Mouse (Mus musculus) liver, embryonic 14.5 days (tissue): ENCODE results near the gene Zfp384. TPM values are rescaled to one million over a fixed set of nuclear protein-coding genes. Genes with fewer than 3 reads are reported as not detected.

Source experiments
- ATAC-seq: fragments of 200-750 bp; cut with Nextera tagmentation; 2 replicates; pipeline ENCODE4 v1.8.0; 2017; ENCODE audit warnings: moderate number of reproducible peaks, mild to moderate bottlenecking, moderate library complexity; ENCODE audit not compliant: insufficient read depth
- DNase-seq, 3 experiments: peaks; one replicate each; pipeline ENCODE4 v3.0.0-alpha.2; 2012 to 2013; ENCODE audit warnings: low read depth in 3 of 3, low spot score in 3 of 3
- H3K27ac ChIP-seq: fragments of 300-500 bp; sonication (generic); 2 replicates; pipeline ENCODE4 v1.5.1; 2014; ENCODE audit warnings: moderate library complexity, mild to moderate bottlenecking, control low read depth, inconsistent platforms
- H3K27me3 ChIP-seq: fragments of 300-500 bp; sonication (generic); 2 replicates; pipeline ENCODE4 v1.6.1; 2014; ENCODE audit warnings: mild to moderate bottlenecking, low read length, moderate library complexity; ENCODE audit not compliant: control insufficient read depth, insufficient read depth
- H3K36me3 ChIP-seq: fragments of 300-500 bp; sonication (generic); replicated peaks from 2 replicates; pipeline ENCODE4 v1.6.1; 2014; ENCODE audit warnings: low read depth; ENCODE audit not compliant: control insufficient read depth, insufficient read depth
- H3K4me1 ChIP-seq, 2 experiments: fragments of 200-500 bp in 1 of 2; fragments of 300-500 bp in 1 of 2; sonication (generic) in 1 of 2; replicated peaks; 2 replicates each; pipeline ENCODE4 v1.6.1; 2012 to 2014; ENCODE audit warnings: antibody characterized with exemption in 1 of 2, inconsistent platforms in 1 of 2, low read length in 1 of 2; ENCODE audit not compliant: control insufficient read depth in 2 of 2, insufficient read depth in 2 of 2
- H3K4me2 ChIP-seq: fragments of 300-500 bp; sonication (generic); 2 replicates; pipeline ENCODE4 v1.6.1; 2014; ENCODE audit warnings: low read depth, mild to moderate bottlenecking, control low read depth, moderate library complexity
- H3K4me3 ChIP-seq, 2 experiments: fragments of 200-500 bp in 1 of 2; fragments of 300-500 bp in 1 of 2; sonication (generic) in 1 of 2; 2 replicates each; pipeline ENCODE4 v1.5.1; 2012 to 2014; ENCODE audit warnings: low read depth in 2 of 2, low read length in 2 of 2, mild to moderate bottlenecking in 2 of 2, control low read depth in 1 of 2, inconsistent platforms in 1 of 2, moderate library complexity in 1 of 2; ENCODE audit not compliant: insufficient read depth in 1 of 2
- H3K9ac ChIP-seq: fragments of 300-500 bp; sonication (generic); replicated peaks from 2 replicates; pipeline ENCODE4 v1.6.1; 2014; ENCODE audit warnings: mild to moderate bottlenecking, control low read depth, moderate library complexity
- H3K9me3 ChIP-seq: fragments of 300-500 bp; sonication (generic); 2 replicates; pipeline ENCODE4 v1.6.1; 2016; ENCODE audit warnings: low read length, mixed read lengths; ENCODE audit not compliant: control insufficient read depth
- CTCF ChIP-seq: IDR thresholded peaks from 2 replicates; pipeline ENCODE4 v1.5.1; 2016; ENCODE audit warnings: antibody characterized with exemption, low read depth, control low read depth
- EP300 ChIP-seq: IDR thresholded peaks from 2 replicates; pipeline ENCODE4 v1.6.1; 2016; ENCODE audit warnings: antibody characterized with exemption, low read depth
- WGBS: fragments of 180-500 bp; shearing (Covaris S2); extraction: QIAGEN DNeasy Blood & Tissue Kit; methylation state at CpG from one replicate; pipeline ENCODE4 v1.1.7; 2014; ENCODE audit not compliant: insufficient replicate concordance; 5-methylcytosine and 5-hydroxymethylcytosine counted together
- polyA plus RNA-seq, 2 experiments: library from polyadenylated mRNA; depleted of rRNA in 1 of 2; stranded (reverse) in 1 of 2; unstranded in 1 of 2; fragments of >200 nt; fragmentation: Nextera tagmentation in 1 of 2; extraction: Ambion mirVana in 1 of 2; gene quantifications; 2 replicates each; pipeline versions ENCODE4 v1.2.1 to v1.2.3; 2012 to 2014

The Zfp384 gene
- polyA plus RNA-seq, 2 experiments: 3.1 to 20.2 TPM

- Histone ChIP-seq H3K4me1 (peaks cover 23 to 29% of the 10 kb centered on the region in 2 experiments), H3K4me2 (peak overlapping the region; percentile 64), H3K4me3 (peak overlapping the region; percentile 32 to 53), H3K9me3 (no peaks in the 10 kb centered on the region), H3K27ac (peak overlapping the region; percentile 83), H3K9ac (peak overlapping the region; percentile 50), H3K36me3 (no peaks in the 10 kb centered on the region), H3K27me3 (no peaks in the 10 kb centered on the region)
- WGBS: 13% methylated on average over 2 of the region's 2 CpGs
- TF ChIP-seq EP300: no peak
- no peak for TF ChIP-seq CTCF
- ATAC-seq: no peak
- DNase-seq: no peak
Observed at GRCm38 (mm10) chr6:125071896-125072279, 62.9 kb downstream of the Zfp384 start.

DNA sequence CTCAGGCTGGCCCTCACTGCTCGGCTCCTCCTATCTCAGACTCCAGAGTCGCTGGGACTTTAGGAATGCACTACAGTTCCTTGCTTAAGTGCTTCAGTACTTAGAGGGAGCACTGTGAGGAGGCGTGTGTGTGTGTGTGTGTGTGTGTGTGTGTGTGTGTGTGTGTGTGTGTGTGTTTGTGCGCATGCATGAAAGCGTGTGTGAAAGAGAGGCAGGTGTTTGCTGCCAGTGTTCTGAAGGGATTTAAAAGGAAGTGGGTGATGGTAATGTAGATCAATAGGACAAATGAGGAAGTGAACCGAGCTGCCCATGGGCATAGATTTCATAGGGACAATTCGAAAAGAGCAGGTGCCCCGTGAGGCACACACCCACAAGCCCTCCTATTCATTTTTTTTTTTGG lies 64.9 kb downstream of the Zfp384 start:
- ATAC-seq: no peak
- H3K4me1 ChIP-seq: peaks cover 18% of the 10 kb centered on the region in 2 experiments
- H3K9me3 ChIP-seq: no peaks in the 10 kb centered on the region
- DNase-seq: no peak
- H3K27ac ChIP-seq: no peak overlapping the region
- TF ChIP-seq CTCF (no peak), EP300 (no peak)
- no peaks in the 10 kb centered on the region for H3K27me3 ChIP-seq
- no peaks in the 10 kb centered on the region for H3K36me3 ChIP-seq
- H3K4me3 ChIP-seq: no peak overlapping the region
- no peak overlapping the region for H3K4me2 ChIP-seq
- WGBS: 43% methylated on average over 8 of the region's 8 CpGs
- H3K9ac ChIP-seq: no peak overlapping the region

DNA sequence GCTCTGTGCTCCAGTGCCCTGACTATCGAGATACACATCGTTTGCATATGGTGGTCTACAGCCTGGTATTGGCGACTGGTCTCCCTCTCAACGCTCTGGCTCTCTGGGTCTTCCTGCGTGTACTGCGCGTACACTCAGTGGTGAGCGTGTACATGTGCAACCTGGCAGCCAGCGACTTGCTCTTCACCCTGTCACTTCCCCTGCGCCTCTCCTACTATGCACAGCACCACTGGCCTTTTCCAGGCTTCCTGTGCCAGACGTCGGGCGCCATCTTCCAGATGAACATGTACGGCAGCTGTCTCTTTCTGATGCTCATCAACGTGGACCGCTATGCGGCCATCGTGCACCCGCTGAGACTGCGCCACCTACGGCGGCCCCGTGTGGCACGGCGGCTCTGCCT lies 72.4 kb downstream of the Zfp384 start:
- no peak overlapping the region for H3K9ac ChIP-seq
- no peak overlapping the region for H3K27ac ChIP-seq
- H3K4me3 ChIP-seq: peak overlapping the region; percentile 38 to 43
- 0 out of 4 replicates have a peak, but pooled peaks cover 0 to 5% of the 10 kb centered on the region in 2 experiments for H3K4me1 ChIP-seq
- ATAC-seq (no peak), DNase-seq (no peak)
- 46% methylated on average over 25 of the region's 25 CpGs for WGBS
- H3K27me3 ChIP-seq: no peaks in the 10 kb centered on the region; the same call in 1 of the 2 replicates
- no peaks in the 10 kb centered on the region for H3K36me3 ChIP-seq
- H3K9me3 ChIP-seq: no peaks in the 10 kb centered on the region
- peak overlapping the region; percentile 68 for H3K4me2 ChIP-seq
- TF ChIP-seq EP300 (no peak), CTCF (no peak)

- no peak overlapping the region for H3K9ac ChIP-seq
- ATAC-seq: peak; percentile 83
Observed at GRCm38 (mm10) chr6:125081797-125082560, 73.0 kb downstream of the Zfp384 start.

GRCm38 (mm10) chr6:125082801-125083386 lies 73.9 kb downstream of the Zfp384 start:
- no peak for ATAC-seq
- Histone ChIP-seq H3K4me2 (no peak overlapping the region), H3K4me3 (no peak overlapping the region), H3K9me3 (no peaks in the 10 kb centered on the region), H3K36me3 (no peaks in the 10 kb centered on the region), H3K27me3 (no peaks in the 10 kb centered on the region; the same call in 1 of the 2 replicates), H3K9ac (no peak overlapping the region), H3K27ac (no peak overlapping the region), H3K4me1 (peaks cover 0 to 6% of the 10 kb centered on the region in 2 experiments; a peak in 1 of 4 replicates)
- no peak for DNase-seq
- TF ChIP-seq CTCF (no peak), EP300 (no peak)
- 74% methylated on average over 7 of the region's 7 CpGs for WGBS

More at GRCm38 (mm10) chr6:125081797-125082560, 73.0 kb downstream of the Zfp384 start:
- no peaks in the 10 kb centered on the region for H3K9me3 ChIP-seq
- H3K4me1 ChIP-seq: 0 out of 4 replicates have a peak, but pooled peaks cover 0 to 5% of the 10 kb centered on the region in 2 experiments
- DNase-seq: peak; percentile 71 to 78 (median 76)
- H3K27me3 ChIP-seq: no peaks in the 10 kb centered on the region; the same call in 1 of the 2 replicates
- H3K36me3 ChIP-seq: no peaks in the 10 kb centered on the region
- TF ChIP-seq CTCF: peak; percentile 97
- no peak for TF ChIP-seq EP300
- peak overlapping the region; percentile 38 to 43 for H3K4me3 ChIP-seq
- H3K4me2 ChIP-seq: peak overlapping the region; percentile 68
- 35% methylated on average over 45 of the region's 45 CpGs for WGBS
- H3K27ac ChIP-seq: no peak overlapping the region
